Mouse (Mus musculus) hindbrain, postnatal 0 days (tissue): Measurements from ENCODE around the gene Golga1. TPM values are rescaled to one million over a fixed set of nuclear protein-coding genes. Genes with fewer than 3 reads are reported as not detected.
"Not testable (repeated sequence)": the region's sequence is repeated elsewhere in the genome, so short reads cannot be mapped to it uniquely, and the experiment has no call there.

Experiments
- ATAC-seq: fragments of 200-750 bp; cut with Nextera tagmentation; 2 replicates; pipeline ENCODE4 v1.8.0; 2017; ENCODE audit warnings: mild to moderate bottlenecking, moderate TSS enrichment, moderate library complexity
- DNase-seq: peaks from one replicate; pipeline ENCODE4 v3.0.0-alpha.2; 2015; ENCODE audit warnings: low spot score
- H3K27ac ChIP-seq: fragments of 300-500 bp; sonication (generic); 2 replicates; pipeline ENCODE4 v1.5.1; 2014; ENCODE audit warnings: mild to moderate bottlenecking
- H3K27me3 ChIP-seq: fragments of 300-500 bp; sonication (generic); 2 replicates; pipeline ENCODE4 v1.6.1; 2014; ENCODE audit warnings: low read length, mixed read lengths; ENCODE audit not compliant: insufficient read depth
- H3K36me3 ChIP-seq: fragments of 300-500 bp; sonication (generic); 2 replicates; pipeline ENCODE4 v1.6.1; 2014; ENCODE audit warnings: low read length, mixed read lengths; ENCODE audit not compliant: insufficient read depth
- H3K4me1 ChIP-seq: fragments of 300-500 bp; sonication (generic); 2 replicates; pipeline ENCODE4 v1.6.1; 2014; ENCODE audit warnings: antibody characterized with exemption, low read length, mixed read lengths; ENCODE audit not compliant: insufficient read depth
- H3K4me2 ChIP-seq: fragments of 300-500 bp; sonication (generic); 2 replicates; pipeline ENCODE4 v1.6.1; 2014; ENCODE audit warnings: low read depth, mild to moderate bottlenecking, low read length, moderate library complexity, mixed read lengths
- H3K4me3 ChIP-seq: fragments of 300-500 bp; sonication (generic); 2 replicates; pipeline ENCODE4 v1.5.1; 2014; ENCODE audit warnings: low read length
- H3K9ac ChIP-seq: fragments of 300-500 bp; sonication (generic); replicated peaks from 2 replicates; pipeline ENCODE4 v1.6.1; 2014; ENCODE audit warnings: mild to moderate bottlenecking, low read length, moderate library complexity, mixed read lengths
- H3K9me3 ChIP-seq: fragments of 300-500 bp; sonication (generic); 2 replicates; pipeline ENCODE4 v1.6.1; 2016; ENCODE audit warnings: low read length, mixed read lengths
- CTCF ChIP-seq: IDR thresholded peaks from 2 replicates; pipeline ENCODE4 v1.5.1; 2016; ENCODE audit warnings: antibody characterized with exemption, control low read depth, low read depth
- WGBS: fragments of 180-500 bp; shearing (Covaris S2); extraction: QIAGEN DNeasy Blood & Tissue Kit; methylation state at CpG from one replicate; pipeline ENCODE4 v1.1.7; 2014; 5-methylcytosine and 5-hydroxymethylcytosine counted together
- polyA plus RNA-seq: library from polyadenylated mRNA; unstranded; fragments of >200 nt; fragmentation: Nextera tagmentation; extraction: Ambion mirVana; gene quantifications from 2 replicates; pipeline ENCODE4 v1.2.1, GENCODE M21; 2015
- total RNA-seq: library from RNA; depleted of rRNA; stranded (reverse); fragments of >200 nt; gene quantifications from 2 replicates; pipeline ENCODE4 v1.2.3, GENCODE M21; 2014; rRNA removed

Golga1 gene
- total RNA-seq = 12.8 and 17.4 TPM in 2 replicates
- 27.7 and 30.3 TPM in 2 replicates for polyA plus RNA-seq

DNA sequence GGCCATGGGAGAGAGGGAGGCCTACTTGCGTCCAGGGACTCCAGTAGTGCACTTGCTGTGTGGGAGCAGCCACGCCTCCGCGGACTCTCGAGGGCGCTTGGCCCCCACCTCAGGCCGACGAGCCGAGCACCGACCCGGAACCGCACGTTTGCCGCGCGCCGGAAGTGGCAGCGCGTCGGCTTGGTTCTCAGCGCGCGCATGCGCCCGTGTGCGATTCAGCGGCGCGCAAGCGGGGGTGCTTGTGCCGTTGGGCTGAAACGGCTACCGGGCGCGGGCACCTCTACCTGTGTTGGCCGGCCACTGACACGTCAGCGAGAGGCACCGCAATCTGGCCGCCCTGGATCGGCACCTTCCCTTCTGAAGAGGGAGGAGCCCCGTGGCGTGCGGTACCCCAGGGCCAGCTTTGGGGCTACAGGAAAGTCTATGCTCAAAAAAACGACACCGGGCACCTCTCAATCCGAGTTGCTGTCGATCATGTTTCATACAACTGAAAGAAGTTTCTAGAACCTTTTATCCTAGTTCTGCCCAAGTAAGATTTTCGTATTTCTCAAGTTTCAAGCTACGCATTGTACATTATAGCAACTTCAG is at the start of gene Golga1:
Gene Golga1, minus strand, starts transcription at position 142 of the 588 bp plus-strand sequence.
- WGBS = 1% methylated on average over 50 of the region's 50 CpGs
- Histone ChIP-seq H3K9me3 (no peaks in the 10 kb centered on the region), H3K4me3 (peak within 1 kb of the TSS; percentile 94), H3K4me2 (peak within 1 kb of the TSS; percentile 86), H3K27me3 (no peaks in the 10 kb centered on the region), H3K9ac (peak within 1 kb of the TSS; percentile 92), H3K27ac (peak within 1 kb of the TSS; percentile 89), H3K36me3 (peaks cover 6% of the 10 kb centered on the region; the same call in 1 of the 2 replicates), H3K4me1 (no peaks in the 10 kb centered on the region)
- peak; percentile 97 for DNase-seq
- ATAC-seq = peak; percentile 99
- TF ChIP-seq CTCF = no peak

DNA sequence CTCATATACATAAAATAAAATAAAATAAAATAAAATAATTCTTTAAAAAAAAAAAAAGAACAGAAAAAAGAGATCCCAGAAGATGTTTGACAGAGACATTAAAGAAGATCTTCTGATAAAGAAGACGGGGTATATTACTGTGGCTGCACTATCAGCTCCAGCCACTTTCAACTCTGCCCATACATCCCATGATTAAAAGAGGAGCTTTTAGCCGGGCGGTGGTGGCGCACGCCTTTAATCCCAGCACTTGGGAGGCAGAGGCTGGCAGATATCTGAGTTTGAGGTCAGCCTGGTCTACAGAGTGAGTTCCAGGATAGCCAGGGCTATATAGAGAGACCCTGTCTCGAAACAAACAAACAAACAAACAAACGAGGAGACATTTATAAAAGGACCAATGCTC is 48.8 kb upstream of the Golga1 start:
- Histone ChIP-seq H3K27me3 (no peaks in the 10 kb centered on the region), H3K36me3 (peaks cover 28% of the 10 kb centered on the region), H3K27ac (no peak overlapping the region), H3K4me3 (no peak overlapping the region), H3K9ac (no peak overlapping the region), H3K9me3 (no peaks in the 10 kb centered on the region), H3K4me1 (no peaks in the 10 kb centered on the region), H3K4me2 (no peak overlapping the region)
- WGBS = 97% methylated on average over 7 of the region's 7 CpGs
- DNase-seq = no peak
- no peak for ATAC-seq
- no peak for TF ChIP-seq CTCF

DNA sequence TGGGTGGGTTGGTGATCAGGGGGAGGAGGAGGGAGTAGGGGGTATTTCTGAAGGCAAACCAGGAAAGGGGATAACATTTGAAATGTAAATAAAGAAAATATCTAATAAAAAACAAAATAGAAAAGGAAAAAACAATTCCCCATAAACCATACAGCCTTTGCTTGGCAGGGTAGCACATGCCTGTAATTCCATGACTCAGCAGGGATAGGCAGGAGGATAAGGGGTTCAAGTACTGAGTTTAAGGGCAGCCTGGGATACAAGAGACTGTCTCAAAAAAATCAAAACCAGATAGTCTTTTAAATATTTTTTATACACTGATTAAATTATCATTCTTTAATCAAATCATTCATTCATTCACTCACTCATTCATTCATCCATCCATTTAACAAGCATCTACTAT is 45.2 kb upstream of the Golga1 start:
- ATAC-seq = no peak
- no peak overlapping the region for H3K9ac ChIP-seq
- H3K27me3 ChIP-seq = no peaks in the 10 kb centered on the region
- H3K4me2 ChIP-seq = no peak overlapping the region
- no peak for DNase-seq
- no peak for TF ChIP-seq CTCF
- H3K36me3 ChIP-seq = peaks cover 8% of the 10 kb centered on the region; the same call in 1 of the 2 replicates
- H3K4me1 ChIP-seq = no peaks in the 10 kb centered on the region
- H3K27ac ChIP-seq = no peak overlapping the region
- no peak overlapping the region for H3K4me3 ChIP-seq
- H3K9me3 ChIP-seq = no peaks in the 10 kb centered on the region

DNA sequence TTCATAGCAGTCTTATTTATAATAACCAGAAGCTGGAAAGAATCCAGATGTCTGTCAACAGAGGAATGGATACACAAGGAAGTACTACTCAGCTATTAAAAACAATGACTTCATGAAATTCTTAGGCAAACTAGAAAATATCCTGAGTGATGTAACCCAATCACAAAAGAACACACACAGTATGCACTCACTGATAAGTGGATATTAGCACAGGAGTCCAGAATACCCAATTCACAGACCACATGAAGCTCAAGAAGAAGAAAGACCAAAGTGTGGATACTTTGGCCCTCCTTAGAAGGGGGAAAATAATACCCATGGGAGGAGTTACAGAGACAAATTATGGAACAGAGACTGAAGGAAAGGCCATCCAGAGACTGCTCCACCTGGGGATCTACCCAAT is 44.4 kb upstream of the Golga1 start:
- not testable (repeated sequence) for ATAC-seq, H3K9ac ChIP-seq, H3K27ac ChIP-seq, H3K27me3 ChIP-seq, H3K4me2 ChIP-seq, H3K4me3 ChIP-seq, H3K9me3 ChIP-seq, H3K36me3 ChIP-seq, H3K4me1 ChIP-seq, DNase-seq

DNA sequence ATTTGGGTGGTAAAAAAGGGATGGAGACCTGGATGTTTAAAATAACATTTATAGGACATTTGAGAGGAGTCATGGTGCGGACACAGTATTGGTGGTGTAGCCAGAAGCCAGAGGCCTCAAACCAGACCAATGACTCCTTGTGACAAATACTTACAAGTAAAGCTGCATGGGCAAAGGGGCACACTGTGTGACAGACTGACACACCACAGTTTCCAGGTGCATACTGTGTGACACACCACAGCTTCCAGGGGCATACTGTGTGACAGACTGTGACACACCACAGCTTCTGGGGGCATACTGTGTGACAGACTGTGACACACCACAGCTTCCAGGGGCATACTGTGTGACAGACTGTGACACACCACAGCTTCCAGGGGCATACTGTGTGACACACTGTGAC is 34.6 kb upstream of the Golga1 start:
- not testable (repeated sequence) for ATAC-seq

DNA sequence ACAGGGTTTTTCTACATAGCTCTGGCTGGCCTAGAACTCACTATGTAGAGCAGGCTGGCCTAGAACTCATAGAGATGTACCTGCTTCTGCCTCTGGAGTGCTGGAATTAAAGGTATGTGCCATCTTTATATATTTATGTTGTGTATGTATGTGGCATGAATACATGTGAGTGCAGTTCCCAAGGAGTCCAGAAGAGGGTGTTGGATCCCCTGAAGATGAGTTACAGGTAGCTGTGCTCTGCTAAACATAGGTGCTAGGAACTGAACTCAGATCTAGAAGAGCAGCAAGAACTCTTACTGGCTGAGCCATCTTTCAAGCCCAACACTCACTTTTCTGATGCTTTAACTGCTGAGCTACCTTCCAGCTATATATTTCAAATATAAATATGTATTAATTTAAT is 32.7 kb upstream of the Golga1 start:
- Histone ChIP-seq H3K4me1 (no peaks in the 10 kb centered on the region), H3K36me3 (peaks cover 12% of the 10 kb centered on the region; the same call in 1 of the 2 replicates), H3K27me3 (no peaks in the 10 kb centered on the region), H3K9ac (no peak overlapping the region), H3K4me3 (no peak overlapping the region), H3K9me3 (no peaks in the 10 kb centered on the region), H3K27ac (no peak overlapping the region), H3K4me2 (no peak overlapping the region)
- ATAC-seq = no peak
- peak; percentile 34 for TF ChIP-seq CTCF
- DNase-seq = no peak

More for the DNA sequence above, 34.6 kb upstream of the Golga1 start:
- H3K4me3 ChIP-seq, H3K9ac ChIP-seq, H3K9me3 ChIP-seq, H3K4me2 ChIP-seq, H3K4me1 ChIP-seq, H3K27me3 ChIP-seq, DNase-seq, H3K27ac ChIP-seq: not testable (repeated sequence)
- H3K36me3 ChIP-seq = peaks cover 10% of the 10 kb centered on the region; the same call in 1 of the 2 replicates
- 87% methylated on average over 1 of the region's 1 CpGs for WGBS

DNA sequence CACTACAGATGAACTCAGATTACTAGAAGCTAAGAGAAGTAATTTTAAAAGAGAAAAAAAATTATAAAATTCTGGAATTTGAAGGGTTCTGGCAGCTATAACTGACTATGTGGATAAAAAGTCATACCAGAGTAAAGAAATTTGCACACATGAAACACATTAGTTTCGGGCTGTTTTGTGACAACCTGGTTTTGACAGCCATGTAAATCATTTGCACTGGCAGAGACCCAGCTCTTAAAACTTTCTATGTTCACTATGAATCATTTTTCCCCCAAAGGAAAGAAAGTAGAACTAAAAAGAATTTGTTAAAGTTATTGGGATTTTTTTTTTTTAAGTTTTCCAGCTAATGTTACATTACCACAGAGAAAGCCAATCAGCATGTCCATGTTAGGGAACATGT is 26.6 kb upstream of the Golga1 start:
- 95% methylated on average over 1 of the region's 1 CpGs for WGBS
- Histone ChIP-seq H3K4me2 (no peak overlapping the region), H3K4me3 (no peak overlapping the region), H3K4me1 (no peaks in the 10 kb centered on the region), H3K27me3 (no peaks in the 10 kb centered on the region), H3K27ac (no peak overlapping the region), H3K36me3 (peaks cover 5% of the 10 kb centered on the region; the same call in 1 of the 2 replicates), H3K9ac (no peak overlapping the region), H3K9me3 (no peaks in the 10 kb centered on the region)
- ATAC-seq (no peak), DNase-seq (no peak)
- TF ChIP-seq CTCF = no peak
